Mouse (Mus musculus) embryonic facial prominence, embryonic 10.5 days (tissue): ENCODE results near the gene Gm13290. TPM values are rescaled to one million over a fixed set of nuclear protein-coding genes. Genes with fewer than 3 reads are reported as not detected.
"Not testable (repeated sequence)": the region's sequence is repeated elsewhere in the genome, so short reads cannot be mapped to it uniquely, and the experiment has no call there.

Experiments used
- DNase-seq: peaks from one replicate; pipeline ENCODE4 v3.0.0-alpha.2; 2017; ENCODE audit warnings: low spot score
- H3K27ac ChIP-seq: fragments of 300-500 bp; sonication (generic); replicated peaks from 2 replicates; pipeline ENCODE4 v1.5.1; 2016; ENCODE audit warnings: mild to moderate bottlenecking
- H3K27me3 ChIP-seq: fragments of 300-500 bp; sonication (generic); replicated peaks from 2 replicates; pipeline ENCODE4 v1.6.1; 2016; ENCODE audit warnings: low read depth, mild to moderate bottlenecking; ENCODE audit not compliant: poor library complexity, severe bottlenecking
- H3K36me3 ChIP-seq: fragments of 300-500 bp; sonication (generic); replicated peaks from 2 replicates; pipeline ENCODE4 v1.6.1; 2016; ENCODE audit warnings: mild to moderate bottlenecking, moderate library complexity
- H3K4me1 ChIP-seq: fragments of 300-500 bp; sonication (generic); 2 replicates; pipeline ENCODE4 v1.6.1; 2016
- H3K4me3 ChIP-seq: fragments of 300-500 bp; sonication (generic); 2 replicates; pipeline ENCODE4 v1.5.1; 2016; ENCODE audit warnings: mild to moderate bottlenecking, moderate library complexity
- H3K9me3 ChIP-seq: fragments of 300-500 bp; sonication (generic); 2 replicates; pipeline ENCODE4 v1.6.1; 2016; ENCODE audit warnings: mild to moderate bottlenecking
- WGBS: fragments of 180-500 bp; shearing (Covaris S2); methylation state at CpG from one replicate; pipeline ENCODE4 v1.1.7; 2016; 5-methylcytosine and 5-hydroxymethylcytosine counted together
- polyA plus RNA-seq: library from polyadenylated mRNA; unstranded; fragments of >200 nt; fragmentation: Nextera tagmentation; extraction: Ambion mirVana; gene quantifications from 2 replicates; pipeline ENCODE4 v1.2.1, GENCODE M21; 2016

Gm13290 gene
- not detected in 2 replicates for polyA plus RNA-seq

- H3K4me3 ChIP-seq, H3K36me3 ChIP-seq, DNase-seq, H3K27me3 ChIP-seq, H3K27ac ChIP-seq, H3K9me3 ChIP-seq, H3K4me1 ChIP-seq: not testable (repeated sequence)
- WGBS, result no CpG with 5 or more reads among the region's 32 CpGs
Measured at GRCm38 (mm10) chr4:88773534-88773933, at the start of gene Gm13290. TSS of gene Gm13290 (plus strand) at chr4:88773834.

GRCm38 (mm10) chr4:88726727-88727126 lies 46.9 kb upstream of the Gm13290 start:
- 94% methylated on average over 6 of the region's 6 CpGs for WGBS

GRCm38 (mm10) chr4:88727324-88727723 lies 46.3 kb upstream of the Gm13290 start:
- 5% methylated on average over 1 of the region's 1 CpGs for WGBS
- Histone ChIP-seq H3K4me1 (no peaks in the 10 kb centered on the region), H3K27me3 (no peaks in the 10 kb centered on the region)

More at GRCm38 (mm10) chr4:88726727-88727126, 46.9 kb upstream of the Gm13290 start:
- Histone ChIP-seq H3K9me3 (no peaks in the 10 kb centered on the region), H3K27me3 (no peaks in the 10 kb centered on the region), H3K36me3 (no peaks in the 10 kb centered on the region), H3K4me1 (no peaks in the 10 kb centered on the region), H3K27ac (no peak overlapping the region), H3K4me3 (no peak overlapping the region)
- DNase-seq, result no peak

GRCm38 (mm10) chr4:88738480-88738879 lies 35.2 kb upstream of the Gm13290 start:
- 4% methylated on average over 2 of the region's 2 CpGs for WGBS
- no peaks in the 10 kb centered on the region for H3K9me3 ChIP-seq
- H3K36me3 ChIP-seq, result no peaks in the 10 kb centered on the region
- peak; percentile 84 for DNase-seq
- H3K27ac ChIP-seq, result no peak overlapping the region
- no peaks in the 10 kb centered on the region for H3K4me1 ChIP-seq
- no peak overlapping the region for H3K4me3 ChIP-seq
- H3K27me3 ChIP-seq, result no peaks in the 10 kb centered on the region

More at GRCm38 (mm10) chr4:88727324-88727723, 46.3 kb upstream of the Gm13290 start:
- DNase-seq, result peak; percentile 25
- H3K9me3 ChIP-seq, result no peaks in the 10 kb centered on the region
- no peaks in the 10 kb centered on the region for H3K36me3 ChIP-seq
- H3K4me3 ChIP-seq, result no peak overlapping the region
- H3K27ac ChIP-seq, result no peak overlapping the region

- Histone ChIP-seq H3K27ac (no peak overlapping the region), H3K9me3 (no peaks in the 10 kb centered on the region), H3K36me3 (no peaks in the 10 kb centered on the region), H3K27me3 (no peaks in the 10 kb centered on the region), H3K4me3 (no peak overlapping the region), H3K4me1 (no peaks in the 10 kb centered on the region)
- DNase-seq, result no peak
- 90% methylated on average over 6 of the region's 6 CpGs for WGBS
Measured at GRCm38 (mm10) chr4:88739036-88739435, 34.6 kb upstream of the Gm13290 start.

- Histone ChIP-seq H3K9me3 (no peaks in the 10 kb centered on the region), H3K27ac (no peak overlapping the region), H3K4me1 (no peaks in the 10 kb centered on the region), H3K36me3 (no peaks in the 10 kb centered on the region), H3K4me3 (no peak overlapping the region), H3K27me3 (no peaks in the 10 kb centered on the region)
- WGBS, result 91% methylated on average over 4 of the region's 4 CpGs
- DNase-seq, result no peak
Measured at GRCm38 (mm10) chr4:88741426-88741825, 32.2 kb upstream of the Gm13290 start.

- no peaks in the 10 kb centered on the region for H3K27me3 ChIP-seq
- H3K36me3 ChIP-seq, result no peaks in the 10 kb centered on the region
- H3K4me1 ChIP-seq, result no peaks in the 10 kb centered on the region
- H3K4me3 ChIP-seq, result no peak overlapping the region
- WGBS, result 84% methylated on average over 7 of the region's 7 CpGs
- H3K9me3 ChIP-seq, result no peaks in the 10 kb centered on the region
- DNase-seq, result no peak
- no peak overlapping the region for H3K27ac ChIP-seq
Measured at GRCm38 (mm10) chr4:88742771-88743371, 30.8 kb upstream of the Gm13290 start.

GRCm38 (mm10) chr4:88744207-88744606 lies 29.4 kb upstream of the Gm13290 start:
- H3K4me1 ChIP-seq, result no peaks in the 10 kb centered on the region
- WGBS, result 77% methylated on average over 3 of the region's 3 CpGs

GRCm38 (mm10) chr4:88749926-88750325 lies 23.7 kb upstream of the Gm13290 start:
- H3K4me3 ChIP-seq, result no peak overlapping the region
- no peaks in the 10 kb centered on the region for H3K9me3 ChIP-seq
- no peaks in the 10 kb centered on the region for H3K27me3 ChIP-seq
- 43% methylated on average over 6 of the region's 6 CpGs for WGBS
- H3K36me3 ChIP-seq, result no peaks in the 10 kb centered on the region
- H3K27ac ChIP-seq, result no peak overlapping the region
- H3K4me1 ChIP-seq, result peaks cover 5% of the 10 kb centered on the region; the same call in 1 of the 2 replicates
- DNase-seq, result no peak

More at GRCm38 (mm10) chr4:88744207-88744606, 29.4 kb upstream of the Gm13290 start:
- no peak for DNase-seq
- Histone ChIP-seq H3K27ac (no peak overlapping the region), H3K36me3 (no peaks in the 10 kb centered on the region), H3K9me3 (no peaks in the 10 kb centered on the region), H3K4me3 (no peak overlapping the region), H3K27me3 (no peaks in the 10 kb centered on the region)

GRCm38 (mm10) chr4:88754818-88755340 lies 18.8 kb upstream of the Gm13290 start, which contains the start of gene Gm13271:
TSS of gene Gm13271 (plus strand) at chr4:88754868.
- not testable (repeated sequence) for H3K9me3 ChIP-seq, H3K4me1 ChIP-seq, H3K27ac ChIP-seq, H3K27me3 ChIP-seq, H3K36me3 ChIP-seq, DNase-seq, H3K4me3 ChIP-seq
- WGBS, result 73% methylated on average over 15 of the region's 15 CpGs

GRCm38 (mm10) chr4:88756581-88757513 lies 16.8 kb upstream of the Gm13290 start:
- H3K4me1 ChIP-seq, result not testable (repeated sequence)
- 15% methylated on average over 29 of the region's 31 CpGs for WGBS
- peak overlapping the region; percentile 61 for H3K4me3 ChIP-seq

GRCm38 (mm10) chr4:88757628-88758031 lies 16.0 kb upstream of the Gm13290 start:
- H3K9me3 ChIP-seq, H3K27me3 ChIP-seq, H3K36me3 ChIP-seq, H3K4me1 ChIP-seq: not testable (repeated sequence)
- peak overlapping the region; percentile 84 for H3K27ac ChIP-seq
- under 1% methylated on average over 21 of the region's 21 CpGs for WGBS
- H3K4me3 ChIP-seq, result peak overlapping the region; percentile 61
- peak; percentile 86 for DNase-seq

More at GRCm38 (mm10) chr4:88756581-88757513, 16.8 kb upstream of the Gm13290 start:
- not testable (repeated sequence) for H3K27me3 ChIP-seq, H3K9me3 ChIP-seq, H3K36me3 ChIP-seq
- H3K27ac ChIP-seq, result peak overlapping the region; percentile 84
- peak; percentile 43 for DNase-seq
